Mouse (Mus musculus) urinary bladder, postnatal 4 days (tissue): Measurements from ENCODE around the gene Olfr692.
A peak's percentile ranks its signal among the peaks of the same experiment; 100 is the strongest.

ENCODE experiments used
- DNase-seq, 2 experiments: peaks; one replicate each; pipeline ENCODE4 v3.0.0; 2021 to 2022; ENCODE audit warnings: low spot score in 2 of 2

The Olfr692 gene

GRCm38 (mm10) chr7:105404268-105404667 is 36.2 kb downstream of the Olfr692 start, which contains the start of gene Cnga4:
Gene Cnga4 (plus strand): TSS chr7:105404568.
- DNase-seq = no peak

- DNase-seq = no peak
Measured at GRCm38 (mm10) chr7:105406322-105406721, 38.3 kb downstream of the Olfr692 start.

GRCm38 (mm10) chr7:105411874-105412632 is 44.0 kb downstream of the Olfr692 start:
- peak; percentile 47 to 85 for DNase-seq

- no peak for DNase-seq
Measured at GRCm38 (mm10) chr7:105414385-105414784, 46.4 kb downstream of the Olfr692 start.

- DNase-seq = no peak
Measured at GRCm38 (mm10) chr7:105416529-105416928, 48.5 kb downstream of the Olfr692 start.

GRCm38 (mm10) chr7:105418106-105418505 is 50.1 kb downstream of the Olfr692 start:
- DNase-seq = no peak
